Mouse (Mus musculus) CH12.LX (cell line): ENCODE data around the gene Dlx4. TPM values are rescaled to one million over a fixed set of nuclear protein-coding genes. Genes with fewer than 3 reads are reported as not detected.

ENCODE experiments used
- DNase-seq: peaks from one replicate; pipeline ENCODE4 v3.0.0-alpha.2; 2013; ENCODE audit errors: extremely low read depth
- H3K27ac ChIP-seq: 2 replicates; pipeline ENCODE4 v1.5.1; 2012; ENCODE audit warnings: low read depth, mild to moderate bottlenecking, control low read depth, moderate library complexity; ENCODE audit not compliant: insufficient read depth
- H3K27me3 ChIP-seq: replicated peaks from 2 replicates; pipeline ENCODE3; 2012; ENCODE audit warnings: inconsistent platforms
- H3K36me3 ChIP-seq, 2 experiments: replicated peaks in 1 of 2; 2 replicates each; pipeline versions ENCODE3 to v1.6.1; 2012; ENCODE audit warnings: inconsistent platforms in 1 of 2, low read length in 1 of 2, mild to moderate bottlenecking in 1 of 2, mixed read lengths in 1 of 2, moderate library complexity in 1 of 2; ENCODE audit not compliant: control insufficient read depth in 1 of 2, insufficient read depth in 1 of 2
- H3K4me1 ChIP-seq, 2 experiments: 2 replicates each; pipeline ENCODE4 v1.6.1; 2012; ENCODE audit warnings: inconsistent platforms in 1 of 2, moderate library complexity in 1 of 2; ENCODE audit not compliant: insufficient read depth in 2 of 2, control insufficient read depth in 1 of 2
- H3K4me2 ChIP-seq: 2 replicates; pipeline ENCODE4 v1.6.1; 2012; ENCODE audit warnings: low read depth, mild to moderate bottlenecking, control low read depth; ENCODE audit not compliant: poor library complexity, insufficient read depth, severe bottlenecking
- H3K4me3 ChIP-seq, 3 experiments: fragments of 150-350 bp in 1 of 3; sonication (generic) in 1 of 3; replicated peaks in 1 of 3; 2 replicates each; pipeline versions ENCODE3 to v1.5.1; 2011 to 2012; ENCODE audit warnings: low read depth in 2 of 3, low read length in 2 of 3, mild to moderate bottlenecking in 2 of 3, moderate library complexity in 2 of 3, control low read depth in 1 of 3, improper control_type of control experiment in 1 of 3, inconsistent platforms in 1 of 3, mixed read lengths in 1 of 3; ENCODE audit not compliant: poor library complexity in 1 of 3
- H3K79me2 ChIP-seq: replicated peaks from 2 replicates; pipeline ENCODE4 v1.6.1; 2012; ENCODE audit warnings: mild to moderate bottlenecking, moderate library complexity; ENCODE audit not compliant: control insufficient read depth, poor library complexity, insufficient read depth, severe bottlenecking; ENCODE audit errors: extremely low read depth
- H3K9ac ChIP-seq: 2 replicates; pipeline ENCODE4 v1.6.1; 2012; ENCODE audit warnings: low read depth, mild to moderate bottlenecking, control low read depth, moderate library complexity; ENCODE audit not compliant: insufficient read depth
- H3K9me3 ChIP-seq: replicated peaks from 2 replicates; pipeline ENCODE3; 2012; ENCODE audit warnings: low read length, inconsistent platforms, mixed read lengths
- CHD1 ChIP-seq: IDR thresholded peaks from 2 replicates; pipeline ENCODE4 v1.6.1; 2012; ENCODE audit warnings: low read depth, low read length, improper control_type of control experiment, inconsistent platforms
- CTCF ChIP-seq, 2 experiments: IDR thresholded peaks in 1 of 2; conservative IDR thresholded peaks in 1 of 2; 2 replicates each; pipeline ENCODE4 v1.5.1; 2011 to 2012; ENCODE audit warnings: low read depth in 2 of 2, low read length in 2 of 2, improper control_type of control experiment in 1 of 2, inconsistent platforms in 1 of 2, mild to moderate bottlenecking in 1 of 2, moderate library complexity in 1 of 2
- ELF1 ChIP-seq: IDR thresholded peaks from 2 replicates; pipeline ENCODE4 v1.6.1; 2014; ENCODE audit warnings: low read depth, mild to moderate bottlenecking, inconsistent platforms, low read length, improper control_type of control experiment
- EP300 ChIP-seq: IDR thresholded peaks from 2 replicates; pipeline ENCODE4 v1.6.1; 2011; ENCODE audit warnings: low read length, improper control_type of control experiment
- HCFC1 ChIP-seq: IDR thresholded peaks from 2 replicates; pipeline ENCODE4 v1.6.1; 2012; ENCODE audit warnings: low read depth, mild to moderate bottlenecking, inconsistent platforms, low read length, improper control_type of control experiment
- JUN ChIP-seq: IDR thresholded peaks from 2 replicates; pipeline ENCODE4 v1.6.1; 2011; ENCODE audit warnings: low read depth, mild to moderate bottlenecking, low read length, improper control_type of control experiment, moderate library complexity; ENCODE audit not compliant: insufficient read depth
- MAX ChIP-seq: IDR thresholded peaks from 2 replicates; pipeline ENCODE4 v1.6.1; 2011; ENCODE audit warnings: low read length, improper control_type of control experiment
- MEF2A ChIP-seq: IDR thresholded peaks from 2 replicates; pipeline ENCODE4 v1.6.1; 2014; ENCODE audit warnings: low read depth, mild to moderate bottlenecking, inconsistent platforms, low read length, improper control_type of control experiment, borderline replicate concordance
- MYC ChIP-seq: IDR thresholded peaks from 2 replicates; pipeline ENCODE4 v1.6.1; 2011; ENCODE audit warnings: low read depth, mild to moderate bottlenecking, improper control_type of control experiment, low read length
- NELFE ChIP-seq: IDR thresholded peaks from 2 replicates; pipeline ENCODE4 v1.6.1; 2011; ENCODE audit warnings: low read depth, low read length, improper control_type of control experiment
- PAX5 ChIP-seq: IDR thresholded peaks from 2 replicates; pipeline ENCODE4 v1.6.1; 2012; ENCODE audit warnings: low read length, inconsistent platforms, mixed read lengths
- POLR2A ChIP-seq: IDR thresholded peaks from 2 replicates; pipeline ENCODE4 v1.6.1; 2011; ENCODE audit warnings: low read depth, mild to moderate bottlenecking, improper control_type of control experiment, low read length
- TCF12 ChIP-seq: IDR thresholded peaks from 2 replicates; pipeline ENCODE4 v1.6.1; 2014; ENCODE audit warnings: low read depth, mild to moderate bottlenecking, inconsistent platforms, low read length, improper control_type of control experiment
- USF2 ChIP-seq: conservative IDR thresholded peaks from 2 replicates; pipeline ENCODE4 v1.6.1; 2011; ENCODE audit warnings: low read depth, low read length, improper control_type of control experiment
- ZKSCAN1 ChIP-seq: IDR thresholded peaks from 2 replicates; pipeline ENCODE4 v1.6.1; 2012; ENCODE audit warnings: low read depth, inconsistent platforms, low read length, improper control_type of control experiment, borderline replicate concordance
- dilution Hi-C: fragments of 300-500 bp; cut with MboI; formaldehyde crosslinking; loops from 2 replicates; pipeline ENCODE4 v1.14.3; 2020; ENCODE audit warnings: low sequenced_read_pairs; ENCODE audit not compliant: extremely low pct_unique_long_range_greater_than_20kb, extremely low pct_ligation_motif_present
- in situ Hi-C: fragments of 300-500 bp; cut with MboI; formaldehyde crosslinking; loops from 3 replicates; pipeline ENCODE4 v1.14.3; 2019; ENCODE audit warnings: low sequenced_read_pairs, low pct_ligation_motif_present, low pct_unique_long_range_greater_than_20kb, mixed read lengths
- polyA plus RNA-seq: library from polyadenylated mRNA; unstranded; fragments of >175 nt; gene quantifications from 2 replicates; pipeline ENCODE4 v1.2.1, GENCODE M21; 2012; ENCODE audit warnings: low read depth; ENCODE audit not compliant: insufficient read length
- total RNA-seq, 2 experiments: library from RNA; depleted of rRNA; stranded (reverse); fragments of 300-350 nt in 1 of 2; fragments of >200 nt in 1 of 2; gene quantifications; 2 replicates each; pipeline ENCODE4 v1.2.3; 2012 to 2014

Gene Dlx4
- total and polyA plus RNA-seq, 3 experiments, result 0.25 TPM; not detected in 2

- in situ Hi-C loops, result loop anchor here (10.0 kb wide), 1 partner anchor 379 kb away; no protein-coding TSS in a partner anchor
- Histone ChIP-seq H3K9me3 (no peaks in the 10 kb centered on the region), H3K4me2 (no peak overlapping the region), H3K27ac (no peak overlapping the region), H3K27me3 (peaks cover 87% of the 10 kb centered on the region), H3K79me2 (no peaks in the 10 kb centered on the region), H3K36me3 (no peaks in the 10 kb centered on the region), H3K4me1 (peaks cover 0 to 4% of the 10 kb centered on the region in 2 experiments; a peak in 1 of 4 replicates), H3K4me3 (no peak overlapping the region), H3K9ac (no peak overlapping the region)
- no peak for DNase-seq
- dilution Hi-C loops, result loop anchor here (25.0 kb wide), 1 partner anchor 112 kb away; no protein-coding TSS in a partner anchor
- TF ChIP-seq NELFE, result no peak
- TF ChIP-seq EP300, result no peak
- no peak for TF ChIP-seq MAX
- no peak for TF ChIP-seq MEF2A
- TF ChIP-seq USF2, result no peak
- TF ChIP-seq TCF12, result no peak
- TF ChIP-seq CTCF (conservative IDR thresholded peaks at IDR 0.05 in 1 of 2, IDR thresholded peaks at IDR 0.05 in 1 of 2; ENCODE audit: low read depth in 2 of 2, low read length in 2 of 2), result no peak
- no peak for TF ChIP-seq POLR2A
- no peak for TF ChIP-seq JUN
- no peak for TF ChIP-seq HCFC1
- TF ChIP-seq PAX5, result no peak
- no peak for TF ChIP-seq CHD1
- TF ChIP-seq ELF1, result no peak
Observed at GRCm38 (mm10) chr11:95125366-95125948, 20.6 kb downstream of the Dlx4 start.

GRCm38 (mm10) chr11:95122100-95122489 lies 24.0 kb downstream of the Dlx4 start:
- Histone ChIP-seq H3K9me3 (no peaks in the 10 kb centered on the region), H3K27me3 (peaks cover 77% of the 10 kb centered on the region), H3K27ac (no peak overlapping the region), H3K4me1 (peaks cover 0 to 4% of the 10 kb centered on the region in 2 experiments; a peak in 2 of 4 replicates), H3K4me2 (no peak overlapping the region), H3K4me3 (no peak overlapping the region), H3K36me3 (no peaks in the 10 kb centered on the region), H3K79me2 (no peaks in the 10 kb centered on the region), H3K9ac (no peak overlapping the region)
- dilution Hi-C loops, result no loop called here
- DNase-seq, result no peak
- in situ Hi-C loops, result loop anchor here (5.0 to 10.0 kb wide), 2 partner anchors 115 to 383 kb away; no protein-coding TSS in a partner anchor
- TF ChIP-seq MYC (no peak), ZKSCAN1 (no peak)
